Comparison of ENCODE assay signal across 28 mouse cellular contexts in genomic region chr9:74972736-74973135, GRCm38 (mm10). TPM values are rescaled to one million over a fixed set of nuclear protein-coding genes. Genes with fewer than 3 reads are reported as not detected.
DNase-seq lines count a peak whose midpoint lies in the region; ATAC-seq and TF ChIP-seq lines count a peak whose summit lies in the region.
"Had no signal": no experiment of that assay in that cellular context is flagged by ENCODE, and none has a peak within 500 bp of the region (broad histone marks: within the 10 kb centered on the region; RNA-seq: fewer than 3 reads in every experiment).

No protein-coding gene starts in this region.

- intact Hi-C loops in gastrocnemius, adult 2 months (cut with DNase I), result no loop called here

- DNase-seq in gastrocnemius, adult 2 months, result no peak
- no peak for DNase-seq in gastrocnemius, adult 8-10 months (ENCODE audit: low spot score in 2 of 2)
- DNase-seq in midbrain, embryonic 11.5 days (ENCODE audit: low spot score, missing footprints), result peak; percentile 77
- DNase-seq in midbrain, postnatal 0 days (ENCODE audit: low spot score), result no peak
- DNase-seq in liver, postnatal 0 days, result peak; percentile 29
- DNase-seq: adrenal gland, adult 8-10 months; adrenal gland, postnatal 25 days; cerebellum, adult 11-12 months; cerebellum, adult 8-10 months; cerebellum, postnatal 10 days; cerebellum, postnatal 36 days; embryo, embryonic 11 days; gastrocnemius, postnatal 14 days; heart, adult 18-20 months; heart, postnatal 10 days; heart, postnatal 36 days had no signal

- no peak overlapping the region for H3K4me3 ChIP-seq in gastrocnemius, adult 2 months
- H3K4me3 ChIP-seq in midbrain, embryonic 11.5 days (ENCODE audit: low read depth, low read length), result no peak overlapping the region
- H3K4me3 ChIP-seq in midbrain, postnatal 0 days (ENCODE audit: low read depth, low read length), result no peak overlapping the region
- H3K4me3 ChIP-seq in liver, postnatal 0 days (ENCODE audit: low read depth, low read length), result no peak overlapping the region
- H3K4me3 ChIP-seq: embryonic facial prominence, embryonic 10.5 days; embryonic facial prominence, embryonic 13.5 days; erythroblast, embryonic 14.5 days; forebrain, embryonic 12.5 days; forebrain, embryonic 15.5 days; heart, embryonic 12.5 days; heart, embryonic 15.5 days; hindbrain, embryonic 10.5 days; hindbrain, embryonic 13.5 days had no signal

- no peak for TF ChIP-seq CTCF in gastrocnemius, adult 2 months (IDR thresholded peaks at IDR 0.05)
- TF ChIP-seq CTCF in midbrain, postnatal 0 days (IDR thresholded peaks at IDR 0.05), result no peak
- TF ChIP-seq CTCF in liver, postnatal 0 days (IDR thresholded peaks at IDR 0.05; ENCODE audit: low read depth), result no peak

- no peak for ATAC-seq in midbrain, embryonic 11.5 days (ENCODE audit: low FRiP score)
- no peak for ATAC-seq in midbrain, postnatal 0 days (ENCODE audit: low FRiP score)
- ATAC-seq in liver, postnatal 0 days, result peak; percentile 58
- ATAC-seq in granulocyte monocyte progenitor cell, adult 5-6 weeks (replicated peaks; ENCODE audit: poor library complexity, severe bottlenecking), result no peak
- ATAC-seq: activated CD4-positive, CD25-positive, alpha-beta regulatory T cell, adult 4 months; forebrain, embryonic 15.5 days; hindbrain, postnatal 0 days had no signal

- H3K27me3 ChIP-seq in midbrain, embryonic 11.5 days (ENCODE audit: control insufficient read depth, insufficient read depth, low read length), result no peaks in the 10 kb centered on the region
- H3K27me3 ChIP-seq in midbrain, postnatal 0 days (ENCODE audit: insufficient read depth, low read length), result no peaks in the 10 kb centered on the region
- no peaks in the 10 kb centered on the region for H3K27me3 ChIP-seq in liver, postnatal 0 days (ENCODE audit: insufficient read depth, low read length)
- H3K27me3 ChIP-seq: embryonic facial prominence, embryonic 13.5 days; forebrain, embryonic 12.5 days; forebrain, embryonic 15.5 days; heart, embryonic 12.5 days; heart, embryonic 15.5 days; hindbrain, embryonic 13.5 days had no signal

- peak overlapping the region; percentile 95 for H3K27ac ChIP-seq in gastrocnemius, adult 2 months
- no peak overlapping the region for H3K27ac ChIP-seq in midbrain, embryonic 11.5 days (ENCODE audit: low read depth, low read length)
- H3K27ac ChIP-seq in midbrain, postnatal 0 days (ENCODE audit: low read depth, low read length), result no peak overlapping the region
- H3K27ac ChIP-seq in liver, postnatal 0 days (ENCODE audit: low read depth), result peak overlapping the region; percentile 49; the same call in 1 of the 2 replicates
- H3K27ac ChIP-seq: embryonic facial prominence, embryonic 10.5 days; embryonic facial prominence, embryonic 13.5 days; forebrain, embryonic 12.5 days; forebrain, embryonic 15.5 days; heart, embryonic 15.5 days; hindbrain, embryonic 10.5 days; hindbrain, embryonic 13.5 days; hindbrain, postnatal 0 days had no signal

- WGBS in midbrain, embryonic 11.5 days, result 92% methylated on average over 5 of the region's 5 CpGs
- WGBS in midbrain, postnatal 0 days, result 95% methylated on average over 5 of the region's 5 CpGs
- WGBS in liver, postnatal 0 days (ENCODE audit: insufficient replicate concordance), result 63% methylated on average over 5 of the region's 5 CpGs

- no peaks in the 10 kb centered on the region for H3K9me3 ChIP-seq in midbrain, embryonic 11.5 days (ENCODE audit: control insufficient read depth, low read length)
- H3K9me3 ChIP-seq in midbrain, postnatal 0 days (ENCODE audit: low read length), result no peaks in the 10 kb centered on the region
- H3K9me3 ChIP-seq in liver, postnatal 0 days (ENCODE audit: low read length), result no peaks in the 10 kb centered on the region
- H3K9me3 ChIP-seq: embryonic facial prominence, embryonic 10.5 days; embryonic facial prominence, embryonic 13.5 days; forebrain, embryonic 12.5 days; forebrain, embryonic 15.5 days; heart, embryonic 12.5 days; heart, embryonic 15.5 days; hindbrain, embryonic 10.5 days; hindbrain, embryonic 13.5 days had no signal

- H3K4me2 ChIP-seq in midbrain, embryonic 11.5 days, result no peak overlapping the region
- no peak overlapping the region for H3K4me2 ChIP-seq in midbrain, postnatal 0 days (ENCODE audit: low read depth, low read length, poor library complexity, severe bottlenecking)
- H3K4me2 ChIP-seq in liver, postnatal 0 days (ENCODE audit: low read depth, low read length), result no peak overlapping the region
- H3K4me2 ChIP-seq: embryonic facial prominence, embryonic 13.5 days; forebrain, embryonic 12.5 days; forebrain, embryonic 15.5 days; heart, embryonic 12.5 days; heart, embryonic 15.5 days; hindbrain, embryonic 13.5 days had no signal

- no peaks in the 10 kb centered on the region for H3K36me3 ChIP-seq in midbrain, embryonic 11.5 days (ENCODE audit: control insufficient read depth, insufficient read depth, low read length)
- H3K36me3 ChIP-seq in midbrain, postnatal 0 days (ENCODE audit: insufficient read depth, low read length), result no peaks in the 10 kb centered on the region
- no peaks in the 10 kb centered on the region for H3K36me3 ChIP-seq in liver, postnatal 0 days (replicated peaks; ENCODE audit: insufficient read depth, low read length)
- H3K36me3 ChIP-seq: embryonic facial prominence, embryonic 10.5 days; embryonic facial prominence, embryonic 13.5 days; forebrain, embryonic 12.5 days; forebrain, embryonic 15.5 days; heart, embryonic 12.5 days; heart, embryonic 15.5 days; hindbrain, embryonic 10.5 days; hindbrain, embryonic 13.5 days had no signal

- no peak for TF ChIP-seq EP300 in liver, postnatal 0 days (IDR thresholded peaks at IDR 0.05; ENCODE audit: low read depth)

- H3K4me1 ChIP-seq in midbrain, embryonic 11.5 days (ENCODE audit: control insufficient read depth, insufficient read depth, low read length), result peaks cover 26% of the 10 kb centered on the region
- H3K4me1 ChIP-seq in midbrain, postnatal 0 days (ENCODE audit: insufficient read depth, low read length), result peaks cover 17% of the 10 kb centered on the region
- H3K4me1 ChIP-seq in liver, postnatal 0 days (ENCODE audit: insufficient read depth), result peaks cover 17% of the 10 kb centered on the region

- H3K9ac ChIP-seq in midbrain, embryonic 11.5 days (ENCODE audit: low read length), result no peak overlapping the region
- H3K9ac ChIP-seq in midbrain, postnatal 0 days (replicated peaks; ENCODE audit: low read length, poor library complexity, severe bottlenecking), result no peak overlapping the region
- H3K9ac ChIP-seq in liver, postnatal 0 days (replicated peaks), result no peak overlapping the region
- H3K9ac ChIP-seq: embryonic facial prominence, embryonic 13.5 days; forebrain, embryonic 12.5 days; forebrain, embryonic 15.5 days; heart, embryonic 12.5 days; heart, embryonic 15.5 days; hindbrain, embryonic 13.5 days had no signal

RNA-seq across cellular contexts. Expression of gene Fam214a, which starts 20.1 kb away (rescaled TPM):
- total RNA-seq in gastrocnemius, adult 2 months (2021), result 10 to 100 TPM; 21.0 to 29.4 TPM
- 10 to 100 TPM; 19.4 to 35.5 (median 24.3) TPM for total RNA-seq in gastrocnemius, adult 8-10 months (2022)
- polyA plus RNA-seq in midbrain, embryonic 11.5 days (2014; fragmentation: Nextera tagmentation; extraction: Ambion mirVana), result 17.6 and 18.9 TPM in 2 replicates
- 32.3 and 36.0 TPM in 2 replicates for total RNA-seq in midbrain, postnatal 0 days (2014; rRNA removed)
- polyA plus RNA-seq in midbrain, postnatal 0 days (2015; fragmentation: Nextera tagmentation; extraction: Ambion mirVana), result 18.2 and 18.9 TPM in 2 replicates
- polyA plus RNA-seq in liver, postnatal 0 days (2015; fragmentation: Nextera tagmentation; extraction: Ambion mirVana), result 4.8 and 6.4 TPM in 2 replicates
- 8.8 and 9.2 TPM in 2 replicates for total RNA-seq in granulocyte monocyte progenitor cell, adult 5-6 weeks (2014; fragmentation: Nextera tagmentation)
- total RNA-seq in granulocyte monocyte progenitor cell, adult 5-6 weeks (2017), result 9.4 and 13.5 TPM in 2 replicates
- polyA plus RNA-seq: erythroblast, embryonic 14.5 days had no signal

Comparison
In these comparisons a context has a peak if more than half of its experiments do, and no peak if none do; other contexts are left out.
1. DNase-seq: peak in midbrain, embryonic 11.5 days (single experiment) and liver, postnatal 0 days (single experiment); none in gastrocnemius, adult 2 months (single experiment), gastrocnemius, adult 8-10 months (0 of 2) and midbrain, postnatal 0 days (single experiment).
2. H3K27ac ChIP-seq: peak in gastrocnemius, adult 2 months (single experiment) and liver, postnatal 0 days (single experiment); none in midbrain, embryonic 11.5 days (single experiment) and midbrain, postnatal 0 days (single experiment).